Mouse (Mus musculus) liver (tissue): ENCODE results near the gene Skap1.

ENCODE experiments used
- DNase-seq: peaks from one replicate; pipeline ENCODE4 v3.0.0-alpha.2; 2020; ENCODE audit warnings: mixed read lengths

Skap1 gene

DNA sequence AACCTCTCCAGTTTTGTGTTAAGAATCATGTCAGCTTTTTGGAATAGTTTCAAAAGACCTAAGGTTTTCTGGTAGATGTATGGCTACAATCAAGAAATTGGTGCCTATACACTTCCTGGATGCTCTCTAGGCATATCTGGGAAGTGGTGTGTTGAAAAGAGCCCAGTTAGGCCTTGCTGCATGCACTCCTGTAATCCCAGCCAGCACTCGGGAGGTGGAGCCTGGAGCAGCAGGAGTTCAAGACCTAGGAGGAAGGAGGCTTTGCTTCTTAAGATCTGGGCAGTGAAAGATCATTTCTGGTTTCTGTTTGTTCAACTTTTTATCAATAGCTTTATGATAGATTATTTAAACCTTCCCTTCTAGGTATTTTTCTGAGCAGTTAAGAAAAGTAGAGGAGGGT, 326.3 kb downstream of the Skap1 start:
- DNase-seq = no peak

DNA sequence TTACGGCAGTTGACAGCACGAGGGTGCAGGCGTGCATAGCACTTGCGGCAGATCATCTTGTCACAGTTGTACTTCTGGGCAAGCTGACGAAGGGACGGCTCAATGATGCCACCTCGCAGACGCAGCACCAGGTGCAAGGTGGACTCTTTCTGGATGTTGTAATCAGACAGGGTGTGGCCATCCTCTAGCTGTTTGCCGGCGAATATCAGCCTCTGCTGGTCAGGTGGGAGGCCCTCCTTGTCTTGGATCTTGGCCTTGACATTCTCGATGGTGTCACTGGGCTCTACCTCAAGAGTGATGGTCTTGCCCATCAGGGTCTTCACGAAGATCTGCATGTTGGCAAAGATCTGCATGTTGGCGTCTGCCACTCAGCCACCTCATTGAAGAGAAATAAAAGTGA, 331.1 kb downstream of the Skap1 start:
- DNase-seq = no peak

DNA sequence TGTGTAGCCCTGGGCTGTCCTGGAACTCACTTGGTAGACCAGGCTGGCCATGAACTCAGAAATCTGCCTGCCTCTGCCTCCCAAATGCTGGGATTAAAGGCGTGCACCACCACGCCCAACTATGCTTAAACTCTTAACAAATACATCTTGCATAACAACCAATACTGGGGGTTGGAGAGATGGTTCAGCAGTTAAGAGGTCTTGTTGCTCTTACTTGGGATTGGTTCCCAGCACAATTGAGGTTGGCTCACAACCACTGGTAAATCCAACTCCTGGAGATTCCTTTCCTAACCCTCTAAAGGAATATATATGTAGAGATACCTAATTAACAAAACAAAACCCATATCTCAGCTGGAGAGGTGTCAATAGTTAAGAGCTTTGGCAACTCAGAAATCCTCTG, 331.7 kb downstream of the Skap1 start:
- no peak for DNase-seq

DNA sequence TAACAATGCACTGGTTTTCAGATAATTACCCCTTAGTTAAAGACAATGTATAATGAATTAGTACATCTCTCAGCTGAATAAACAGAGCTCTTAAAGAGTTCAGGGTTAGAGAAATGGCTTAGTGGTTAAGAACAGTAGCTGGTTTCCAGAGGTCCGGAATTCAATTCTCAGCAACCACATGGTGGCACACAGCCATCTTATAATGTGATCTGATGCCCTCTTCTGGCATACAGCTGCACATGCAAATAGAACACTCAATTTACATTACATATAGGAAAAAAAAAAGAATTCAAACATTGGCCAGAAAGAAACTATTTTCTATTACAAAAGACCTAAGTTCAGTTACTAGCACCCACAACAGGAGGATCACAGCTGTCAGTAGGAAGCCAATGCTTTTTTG, 332.2 kb downstream of the Skap1 start:
- DNase-seq = no peak

DNA sequence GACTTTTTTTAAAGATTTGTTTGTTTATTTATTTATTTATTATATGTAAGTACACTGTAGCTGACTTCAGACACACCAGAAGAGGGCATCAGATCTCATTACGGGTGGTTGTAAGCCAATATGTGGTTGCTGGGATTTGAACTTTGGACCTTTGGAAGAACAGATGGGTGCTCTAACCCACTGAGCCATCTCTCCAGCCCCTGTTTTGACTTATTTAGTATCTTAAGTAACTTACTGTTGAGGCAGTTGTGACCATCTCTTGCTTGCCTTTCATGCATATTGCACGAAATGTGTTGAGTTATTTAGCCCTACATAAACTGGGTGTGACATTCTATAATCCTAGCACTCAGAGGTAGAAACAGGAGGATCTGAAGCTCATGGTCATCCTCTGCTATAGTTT, 335.1 kb downstream of the Skap1 start:
- no peak for DNase-seq

DNA sequence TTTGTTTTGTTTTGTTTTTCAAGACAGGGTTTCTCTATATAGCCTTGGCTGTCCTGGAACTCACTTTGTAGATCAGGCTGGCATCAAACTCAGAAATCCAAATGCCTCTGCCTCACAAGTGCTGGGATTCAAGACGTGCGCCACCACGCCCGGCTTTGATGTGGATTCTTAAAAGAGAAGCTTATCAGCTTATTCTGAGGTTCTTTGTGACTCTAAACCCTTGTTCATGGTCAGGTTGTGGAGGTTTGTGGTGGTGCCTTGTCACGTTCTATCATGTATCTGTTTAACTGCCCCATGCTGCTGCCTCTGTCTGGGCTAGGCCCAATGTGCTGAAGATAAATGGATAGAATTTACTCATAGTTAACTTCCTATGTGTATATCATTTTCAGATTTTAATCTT, 341.2 kb downstream of the Skap1 start:
- DNase-seq = no peak

DNA sequence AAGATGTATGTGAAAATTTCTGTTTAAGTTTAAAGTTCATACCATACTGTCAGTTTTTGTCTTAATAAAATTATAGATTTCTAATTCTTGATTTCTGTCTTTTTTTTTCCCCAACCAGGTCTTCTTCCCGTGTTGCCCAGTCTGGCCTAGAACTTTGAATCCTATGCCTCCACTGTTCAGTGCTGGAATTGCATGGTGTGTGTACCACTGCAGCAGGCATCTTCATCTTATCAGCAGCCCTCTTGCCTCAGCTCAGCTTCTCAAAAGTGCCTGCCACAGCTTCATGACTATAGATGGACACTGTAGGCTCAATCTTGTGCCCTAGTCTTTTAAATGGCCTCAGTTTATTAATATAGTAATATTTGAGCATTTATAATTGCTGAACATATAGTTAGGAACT, 343.7 kb downstream of the Skap1 start:
- DNase-seq = no peak
